Comparison of ENCODE assay signal across 12 mouse cellular contexts in the genomic region with DNA sequence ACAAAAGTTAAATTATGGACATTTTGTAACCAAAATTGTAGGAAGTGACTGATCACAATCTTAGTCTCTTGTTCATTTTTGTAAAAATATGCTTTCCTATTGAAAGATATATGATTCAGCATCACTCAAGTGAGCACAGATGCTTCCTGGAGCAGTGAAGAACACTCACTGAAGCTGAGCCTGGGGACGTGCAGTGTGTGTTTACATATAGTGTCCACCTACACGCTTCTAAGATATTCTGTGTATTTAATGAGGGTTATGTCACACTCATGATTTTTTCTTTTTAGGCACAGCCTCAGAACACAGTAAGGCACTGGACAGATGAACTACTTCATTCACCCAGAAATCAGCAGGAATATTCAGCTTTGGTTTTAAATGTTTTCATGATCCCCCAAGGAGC.
"Had no signal": no experiment of that assay in that cellular context is flagged by ENCODE, and none has a peak within 500 bp of the region (broad histone marks: within the 10 kb centered on the region; RNA-seq: fewer than 3 reads in every experiment).

No protein-coding gene starts in this region.

- DNase-seq: gastrocnemius, adult 2 months; gastrocnemius, postnatal 10 days; gastrocnemius, postnatal 25 days; heart, adult 18-20 months; heart, postnatal 10 days; heart, postnatal 4 days; kidney, adult 2 months; kidney, adult 9 months; kidney, postnatal 14 days; kidney, postnatal 36 days; layer of hippocampus, postnatal 36 days; left cerebral cortex, postnatal 4 days had no signal
